Mouse (Mus musculus): Measurements from ENCODE around the gene Rnf213. TPM values are rescaled to one million over a fixed set of nuclear protein-coding genes. Genes with fewer than 3 reads are reported as not detected.

The Rnf213 gene
- 8.0 and 8.5 TPM in 2 replicates for polyA plus RNA-seq (2016; fragmentation: Nextera tagmentation; extraction: Ambion mirVana)

GRCm38 (mm10) chr11:119392800-119393482, at the start of gene Rnf213:
TSS of gene Rnf213 (plus strand) at chr11:119393100.
- Histone ChIP-seq H3K27ac (ENCODE audit: poor library complexity, severe bottlenecking) (peak within 1 kb of the TSS; percentile 91), H3K4me1 (replicated peaks) (peaks cover 41% of the 10 kb centered on the region), H3K9me3 (replicated peaks) (no peaks in the 10 kb centered on the region), H3K27me3 (replicated peaks) (peaks cover 32% of the 10 kb centered on the region), H3K4me3 (peak within 1 kb of the TSS; percentile 61), H3K36me3 (0 out of 2 replicates have a peak, but pooled peaks cover 4% of the 10 kb centered on the region), H3K9ac (peak within 1 kb of the TSS; percentile 74), H3K4me2 (peak within 1 kb of the TSS; percentile 79)
- WGBS: 2% methylated on average over 19 of the region's 19 CpGs
- peak; percentile 57 for ATAC-seq (ENCODE audit: insufficient number of reproducible peaks, low FRiP score)

DNA sequence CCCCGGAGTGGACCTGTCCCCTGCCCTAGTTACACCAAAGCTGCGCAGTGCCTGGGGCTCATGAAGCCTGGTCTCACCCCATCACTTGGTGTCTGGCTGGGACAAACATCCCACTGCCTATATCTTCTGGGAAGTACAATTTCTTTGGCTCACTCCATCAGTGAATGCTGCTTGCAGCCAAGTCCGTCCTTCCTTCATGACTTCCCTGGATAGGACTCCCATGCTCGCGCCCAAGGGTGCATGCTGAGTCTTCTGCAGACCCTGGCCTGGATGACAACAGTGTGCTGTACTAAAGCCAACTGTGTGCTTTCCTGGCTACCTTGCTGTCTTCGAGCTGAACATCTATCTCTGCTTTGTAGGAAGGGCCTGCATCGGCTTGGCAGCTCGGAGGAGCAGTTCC, 48.7 kb upstream of the Rnf213 start:
- Histone ChIP-seq H3K4me3 (no peak overlapping the region), H3K27me3 (replicated peaks) (no peaks in the 10 kb centered on the region), H3K9me3 (replicated peaks) (no peaks in the 10 kb centered on the region), H3K27ac (ENCODE audit: poor library complexity, severe bottlenecking) (no peak overlapping the region), H3K4me2 (no peak overlapping the region), H3K9ac (no peak overlapping the region), H3K4me1 (replicated peaks) (peaks cover 10% of the 10 kb centered on the region), H3K36me3 (peaks cover 20% of the 10 kb centered on the region)
- WGBS: 75% methylated on average over 8 of the region's 8 CpGs
- ATAC-seq (ENCODE audit: insufficient number of reproducible peaks, low FRiP score): no peak

GRCm38 (mm10) chr11:119344865-119345264, 48.0 kb upstream of the Rnf213 start:
- Histone ChIP-seq H3K4me1 (replicated peaks) (peaks cover 8% of the 10 kb centered on the region), H3K4me3 (no peak overlapping the region), H3K9me3 (replicated peaks) (no peaks in the 10 kb centered on the region), H3K27me3 (replicated peaks) (no peaks in the 10 kb centered on the region), H3K9ac (no peak overlapping the region), H3K4me2 (no peak overlapping the region), H3K36me3 (peaks cover 20% of the 10 kb centered on the region), H3K27ac (ENCODE audit: poor library complexity, severe bottlenecking) (no peak overlapping the region)
- ATAC-seq (ENCODE audit: insufficient number of reproducible peaks, low FRiP score): no peak
- 69% methylated on average over 6 of the region's 6 CpGs for WGBS

- H3K4me3 ChIP-seq: no peak overlapping the region
- no peak overlapping the region for H3K4me2 ChIP-seq
- no peak for ATAC-seq (ENCODE audit: insufficient number of reproducible peaks, low FRiP score)
- no peaks in the 10 kb centered on the region for H3K9me3 ChIP-seq (replicated peaks)
- peaks cover 25% of the 10 kb centered on the region for H3K36me3 ChIP-seq
- H3K27me3 ChIP-seq (replicated peaks): no peaks in the 10 kb centered on the region
- WGBS: 77% methylated on average over 4 of the region's 4 CpGs
- no peak overlapping the region for H3K27ac ChIP-seq (ENCODE audit: poor library complexity, severe bottlenecking)
- peaks cover 8% of the 10 kb centered on the region for H3K4me1 ChIP-seq (replicated peaks)
- no peak overlapping the region for H3K9ac ChIP-seq
These were observed 45.8 kb upstream of the Rnf213 start for GRCm38 (mm10) chr11:119347125-119347524.

DNA sequence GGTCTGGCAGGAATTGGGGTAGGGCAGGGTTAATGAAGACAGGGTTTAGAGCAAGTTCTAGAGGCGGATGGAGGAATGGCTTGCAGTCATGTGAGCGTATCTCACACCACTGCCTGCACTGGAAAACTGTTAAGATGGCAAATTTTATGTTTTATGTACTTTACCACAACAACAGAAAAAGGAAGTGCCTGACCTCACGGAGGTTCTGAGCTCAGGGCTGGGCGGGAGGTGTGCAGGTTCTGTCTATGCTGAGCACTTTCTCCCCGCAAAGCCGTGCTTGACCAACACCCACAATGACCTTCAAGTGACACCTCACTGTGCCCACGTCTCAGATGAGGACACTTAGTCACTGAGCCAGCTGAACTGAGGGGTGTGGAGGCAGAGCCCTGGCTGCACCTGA, 40.8 kb upstream of the Rnf213 start:
- no peak for ATAC-seq (ENCODE audit: insufficient number of reproducible peaks, low FRiP score)
- H3K4me3 ChIP-seq: no peak overlapping the region
- no peaks in the 10 kb centered on the region for H3K9me3 ChIP-seq (replicated peaks)
- H3K4me1 ChIP-seq (replicated peaks): peaks cover 25% of the 10 kb centered on the region
- peaks cover 14% of the 10 kb centered on the region; the same call in 1 of the 2 replicates for H3K36me3 ChIP-seq
- no peak overlapping the region for H3K27ac ChIP-seq (ENCODE audit: poor library complexity, severe bottlenecking)
- no peak overlapping the region for H3K4me2 ChIP-seq
- 0 out of 2 replicates have a peak, but pooled peaks cover 9% of the 10 kb centered on the region for H3K27me3 ChIP-seq (replicated peaks)
- H3K9ac ChIP-seq: no peak overlapping the region
- WGBS: 70% methylated on average over 7 of the region's 7 CpGs

GRCm38 (mm10) chr11:119353946-119354345, 39.0 kb upstream of the Rnf213 start:
- Histone ChIP-seq H3K4me2 (peak overlapping the region; percentile 82; the same call in 1 of the 2 replicates), H3K36me3 (peaks cover 19% of the 10 kb centered on the region), H3K9me3 (replicated peaks) (no peaks in the 10 kb centered on the region), H3K4me3 (no peak overlapping the region), H3K27ac (ENCODE audit: poor library complexity, severe bottlenecking) (no peak overlapping the region), H3K27me3 (replicated peaks) (0 out of 2 replicates have a peak, but pooled peaks cover 9% of the 10 kb centered on the region), H3K9ac (peak overlapping the region; percentile 8; the same call in 1 of the 2 replicates), H3K4me1 (replicated peaks) (peaks cover 25% of the 10 kb centered on the region)
- 67% methylated on average over 4 of the region's 4 CpGs for WGBS
- no peak for ATAC-seq (ENCODE audit: insufficient number of reproducible peaks, low FRiP score)

DNA sequence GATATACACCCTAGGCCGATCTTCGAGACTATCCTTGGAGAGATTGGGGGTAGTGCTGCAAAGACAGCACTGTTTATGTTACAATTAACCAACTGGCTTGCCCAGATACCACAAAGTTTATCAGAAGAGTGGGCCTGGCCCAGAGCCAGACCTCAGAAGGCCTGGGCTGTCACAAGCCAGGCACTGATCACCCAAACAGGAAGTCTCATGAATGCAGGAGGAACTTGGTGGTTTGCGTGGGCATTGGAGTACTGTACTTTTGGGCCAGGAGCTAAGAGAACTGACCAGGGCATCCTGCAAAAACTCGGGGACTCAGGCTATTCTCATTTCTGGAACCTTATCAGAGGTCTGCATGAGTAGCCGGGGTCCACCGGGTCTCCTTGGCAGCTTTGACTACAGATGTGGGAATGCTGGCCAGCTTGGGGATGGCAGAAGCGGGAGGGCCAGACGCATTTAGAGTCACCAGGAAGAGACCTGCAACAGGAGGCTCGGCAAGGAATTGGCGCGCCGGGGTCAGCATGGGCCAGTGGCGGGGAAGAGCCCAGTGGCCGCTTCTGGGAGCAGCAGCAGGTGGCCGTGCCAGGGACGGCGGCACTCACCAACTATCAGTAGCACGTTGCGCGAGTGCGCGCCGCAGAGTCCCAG, 38.0 kb upstream of the Rnf213 start:
- Histone ChIP-seq H3K4me1 (replicated peaks) (peaks cover 25% of the 10 kb centered on the region), H3K4me3 (peak overlapping the region; percentile 64), H3K9me3 (replicated peaks) (no peaks in the 10 kb centered on the region), H3K9ac (peak overlapping the region; percentile 79), H3K36me3 (peaks cover 27% of the 10 kb centered on the region), H3K27me3 (replicated peaks) (0 out of 2 replicates have a peak, but pooled peaks cover 9% of the 10 kb centered on the region), H3K27ac (ENCODE audit: poor library complexity, severe bottlenecking) (peak overlapping the region; percentile 76), H3K4me2 (peak overlapping the region; percentile 82)
- peak; percentile 43 for ATAC-seq (ENCODE audit: insufficient number of reproducible peaks, low FRiP score)
- WGBS: 1% methylated on average over 23 of the region's 23 CpGs

- whole genome bisulfite sequencing: 2% methylated on average over 38 of the region's 40 CpGs
- Histone ChIP-seq H3K4me2 (peak within 1 kb of the TSS; percentile 82), H3K9ac (peak within 1 kb of the TSS; percentile 79), H3K4me3 (peak within 1 kb of the TSS; percentile 64), H3K36me3 (peaks cover 27% of the 10 kb centered on the region), H3K27ac (ENCODE audit: poor library complexity, severe bottlenecking) (peak within 1 kb of the TSS; percentile 76), H3K9me3 (replicated peaks) (no peaks in the 10 kb centered on the region), H3K27me3 (replicated peaks) (0 out of 2 replicates have a peak, but pooled peaks cover 9% of the 10 kb centered on the region), H3K4me1 (replicated peaks) (peaks cover 25% of the 10 kb centered on the region)
- ATAC-seq (ENCODE audit: insufficient number of reproducible peaks, low FRiP score): peak; percentile 93
These were observed 37.2 kb upstream of the Rnf213 start, which contains the start of the genes Sgsh and Slc26a11 for GRCm38 (mm10) chr11:119355443-119356385. TSS of gene Sgsh (minus strand) at chr11:119355536. TSS of gene Slc26a11 (plus strand) at chr11:119355557.

DNA sequence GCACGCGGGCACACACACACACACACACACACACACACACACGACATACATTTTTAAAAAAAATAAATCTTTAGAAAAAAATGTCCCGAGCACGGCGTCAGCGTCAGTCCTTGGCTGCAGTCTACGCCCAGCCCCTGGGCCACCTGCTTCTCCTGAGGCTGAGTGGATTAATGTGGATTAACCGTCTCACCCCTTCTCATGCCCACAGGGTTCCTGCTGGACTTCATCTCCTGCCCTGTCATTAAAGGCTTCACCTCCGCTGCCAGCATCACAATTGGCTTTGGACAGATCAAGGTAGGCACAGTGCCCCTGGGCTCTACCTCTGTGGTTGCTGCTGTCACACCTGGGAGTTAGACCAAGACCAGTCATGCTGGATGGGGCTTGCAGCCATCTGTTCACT, 33.8 kb upstream of the Rnf213 start:
- 84% methylated on average over 10 of the region's 10 CpGs for WGBS
- no peak overlapping the region for H3K4me3 ChIP-seq
- H3K4me1 ChIP-seq (replicated peaks): peaks cover 25% of the 10 kb centered on the region
- no peak overlapping the region for H3K9ac ChIP-seq
- no peaks in the 10 kb centered on the region for H3K9me3 ChIP-seq (replicated peaks)
- ATAC-seq (ENCODE audit: insufficient number of reproducible peaks, low FRiP score): no peak
- no peak overlapping the region for H3K27ac ChIP-seq (ENCODE audit: poor library complexity, severe bottlenecking)
- H3K27me3 ChIP-seq (replicated peaks): no peaks in the 10 kb centered on the region
- peaks cover 40% of the 10 kb centered on the region for H3K36me3 ChIP-seq
- H3K4me2 ChIP-seq: no peak overlapping the region

- no peaks in the 10 kb centered on the region for H3K27me3 ChIP-seq (replicated peaks)
- H3K27ac ChIP-seq (ENCODE audit: poor library complexity, severe bottlenecking): no peak overlapping the region
- peak overlapping the region; percentile 1; the same call in 1 of the 2 replicates for H3K4me2 ChIP-seq
- H3K36me3 ChIP-seq: peaks cover 55% of the 10 kb centered on the region
- peak overlapping the region; percentile 51; the same call in 1 of the 2 replicates for H3K9ac ChIP-seq
- H3K4me1 ChIP-seq (replicated peaks): peaks cover 8% of the 10 kb centered on the region; the same call in 1 of the 2 replicates
- no peak overlapping the region for H3K4me3 ChIP-seq
- no peaks in the 10 kb centered on the region; the same call in 1 of the 2 replicates for H3K9me3 ChIP-seq (replicated peaks)
- no peak for ATAC-seq (ENCODE audit: insufficient number of reproducible peaks, low FRiP score)
- 40% methylated on average over 11 of the region's 11 CpGs for WGBS
These were observed 29.9 kb upstream of the Rnf213 start for GRCm38 (mm10) chr11:119362769-119363533.
